Mouse (Mus musculus) erythroblast, embryonic 14.5 days (primary cell): ENCODE measurements around the gene Tapbp.

ENCODE experiments used
- GATA1 ChIP-seq: IDR thresholded peaks from 2 replicates; pipeline ENCODE4 v1.6.1; 2012; ENCODE audit warnings: low read length, inconsistent platforms, mixed read lengths
- TAL1 ChIP-seq: IDR thresholded peaks from 3 replicates; pipeline ENCODE4 v1.6.1; 2012; ENCODE audit warnings: low read length, inconsistent platforms, mixed read lengths

DNA sequence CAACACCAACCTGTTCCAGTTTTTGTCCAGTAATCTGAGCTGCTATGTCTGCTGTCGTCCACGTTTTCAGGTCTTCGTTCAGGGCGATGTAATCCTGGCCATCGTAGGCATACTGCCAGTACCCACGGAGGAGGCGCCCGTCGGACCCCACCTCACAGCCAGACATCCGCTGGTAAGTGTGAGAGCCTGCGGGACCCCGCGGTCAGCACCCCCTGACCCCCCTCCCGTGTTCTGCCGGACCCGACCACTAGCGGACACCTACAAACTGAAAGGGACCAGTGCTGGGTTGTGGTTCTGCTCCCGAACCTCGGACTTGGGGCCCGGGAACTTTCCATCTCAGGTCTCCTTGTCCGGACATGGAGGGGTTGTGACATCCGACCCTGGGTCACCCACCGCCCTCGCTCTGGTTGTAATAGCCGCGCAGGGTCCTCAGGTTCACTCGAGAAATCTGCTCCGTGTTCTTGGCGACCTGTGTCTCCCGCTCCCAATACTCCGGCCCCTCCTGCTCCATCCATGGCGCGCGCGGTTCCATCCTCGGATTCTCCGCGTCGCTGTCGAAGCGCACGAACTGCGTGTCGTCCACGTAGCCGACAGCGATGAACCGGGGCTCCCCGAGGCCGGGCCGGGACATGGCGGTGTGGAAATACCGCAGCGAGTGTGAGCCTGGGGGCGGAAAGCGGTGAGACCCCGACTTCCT is 62.3 kb downstream of the Tapbp start:
- no peak for TF ChIP-seq TAL1
- no peak for TF ChIP-seq GATA1
